Mouse (Mus musculus): Measurements from ENCODE around the gene Tbc1d30. TPM values are rescaled to one million over a fixed set of nuclear protein-coding genes. Genes with fewer than 3 reads are reported as not detected.

Tbc1d30 gene
- polyA plus RNA-seq, 1 experiment from 2014 or later: 5.3 TPM

GRCm38 (mm10) chr10:121313049-121313448 is 38.0 kb downstream of the Tbc1d30 start:
- Histone ChIP-seq H3K4me2 (ENCODE audit: low read depth) (no peak overlapping the region), H3K9me3 (ENCODE audit: control insufficient read depth, low read length) (no peaks in the 10 kb centered on the region), H3K27me3 (ENCODE audit: control insufficient read depth, insufficient read depth, low read length) (peaks cover 11% of the 10 kb centered on the region; the same call in 1 of the 2 replicates), H3K9ac (ENCODE audit: low read length) (no peak overlapping the region), H3K4me3 (ENCODE audit: low read depth, low read length) (no peak overlapping the region), H3K27ac (ENCODE audit: low read depth, low read length) (no peak overlapping the region), H3K4me1 (ENCODE audit: control insufficient read depth, insufficient read depth, low read length) (peaks cover 6% of the 10 kb centered on the region; the same call in 1 of the 2 replicates), H3K36me3 (ENCODE audit: control insufficient read depth, insufficient read depth, low read length) (no peaks in the 10 kb centered on the region)
- no peak for DNase-seq (ENCODE audit: low spot score)
- WGBS: 90% methylated on average over 3 of the region's 3 CpGs
- ATAC-seq (ENCODE audit: insufficient read depth, low FRiP score, low TSS enrichment): no peak

- Histone ChIP-seq H3K9ac (ENCODE audit: low read length) (peak overlapping the region; percentile 77), H3K4me3 (ENCODE audit: low read depth, low read length) (peak overlapping the region; percentile 70), H3K4me1 (ENCODE audit: control insufficient read depth, insufficient read depth, low read length) (peaks cover 6% of the 10 kb centered on the region; the same call in 1 of the 2 replicates), H3K27ac (ENCODE audit: low read depth, low read length) (peak overlapping the region; percentile 79), H3K36me3 (ENCODE audit: control insufficient read depth, insufficient read depth, low read length) (no peaks in the 10 kb centered on the region), H3K9me3 (ENCODE audit: control insufficient read depth, low read length) (no peaks in the 10 kb centered on the region), H3K4me2 (ENCODE audit: low read depth) (peak overlapping the region; percentile 96), H3K27me3 (ENCODE audit: control insufficient read depth, insufficient read depth, low read length) (peaks cover 11% of the 10 kb centered on the region; the same call in 1 of the 2 replicates)
- WGBS: under 1% methylated on average over 77 of the region's 77 CpGs
- peak; percentile 88 for ATAC-seq (ENCODE audit: insufficient read depth, low FRiP score, low TSS enrichment)
- DNase-seq (ENCODE audit: low spot score): peak; percentile 82
Observed at GRCm38 (mm10) chr10:121310511-121311221, 40.4 kb downstream of the Tbc1d30 start.

- DNase-seq (ENCODE audit: low spot score) (peak; percentile 42), ATAC-seq (ENCODE audit: insufficient read depth, low FRiP score, low TSS enrichment) (0 out of 2 replicates have a peak, but pooled peaks have one; percentile 36)
- under 1% methylated on average over 32 of the region's 32 CpGs for WGBS
- H3K4me2 ChIP-seq (ENCODE audit: low read depth): peak overlapping the region; percentile 96
- no peaks in the 10 kb centered on the region for H3K36me3 ChIP-seq (ENCODE audit: control insufficient read depth, insufficient read depth, low read length)
- H3K27ac ChIP-seq (ENCODE audit: low read depth, low read length): peak overlapping the region; percentile 79
- H3K4me1 ChIP-seq (ENCODE audit: control insufficient read depth, insufficient read depth, low read length): peaks cover 4% of the 10 kb centered on the region; the same call in 1 of the 2 replicates
- peak overlapping the region; percentile 77 for H3K9ac ChIP-seq (ENCODE audit: low read length)
- no peaks in the 10 kb centered on the region for H3K9me3 ChIP-seq (ENCODE audit: control insufficient read depth, low read length)
- H3K4me3 ChIP-seq (ENCODE audit: low read depth, low read length): peak overlapping the region; percentile 70
- peaks cover 11% of the 10 kb centered on the region; the same call in 1 of the 2 replicates for H3K27me3 ChIP-seq (ENCODE audit: control insufficient read depth, insufficient read depth, low read length)
Observed at GRCm38 (mm10) chr10:121309801-121310510, 41.1 kb downstream of the Tbc1d30 start.

- ATAC-seq (ENCODE audit: insufficient read depth, low FRiP score, low TSS enrichment): no peak
- WGBS: 21% methylated on average over 11 of the region's 11 CpGs
- peak; percentile 43 for DNase-seq (ENCODE audit: low spot score)
- Histone ChIP-seq H3K9me3 (ENCODE audit: control insufficient read depth, low read length) (no peaks in the 10 kb centered on the region), H3K4me3 (ENCODE audit: low read depth, low read length) (peak overlapping the region; percentile 70), H3K27me3 (ENCODE audit: control insufficient read depth, insufficient read depth, low read length) (peaks cover 11% of the 10 kb centered on the region; the same call in 1 of the 2 replicates), H3K9ac (ENCODE audit: low read length) (no peak overlapping the region), H3K27ac (ENCODE audit: low read depth, low read length) (no peak overlapping the region), H3K4me2 (ENCODE audit: low read depth) (peak overlapping the region; percentile 96), H3K36me3 (ENCODE audit: control insufficient read depth, insufficient read depth, low read length) (no peaks in the 10 kb centered on the region), H3K4me1 (ENCODE audit: control insufficient read depth, insufficient read depth, low read length) (peaks cover 4% of the 10 kb centered on the region; the same call in 1 of the 2 replicates)
Observed at GRCm38 (mm10) chr10:121309123-121309655, 41.9 kb downstream of the Tbc1d30 start.

- peaks cover 8% of the 10 kb centered on the region; the same call in 1 of the 2 replicates for H3K27me3 ChIP-seq (ENCODE audit: control insufficient read depth, insufficient read depth, low read length)
- no peak overlapping the region for H3K27ac ChIP-seq (ENCODE audit: low read depth, low read length)
- H3K4me3 ChIP-seq (ENCODE audit: low read depth, low read length): no peak overlapping the region
- peak; percentile 52 for DNase-seq (ENCODE audit: low spot score)
- no peak overlapping the region for H3K9ac ChIP-seq (ENCODE audit: low read length)
- H3K4me2 ChIP-seq (ENCODE audit: low read depth): no peak overlapping the region
- no peaks in the 10 kb centered on the region for H3K36me3 ChIP-seq (ENCODE audit: control insufficient read depth, insufficient read depth, low read length)
- WGBS: 27% methylated on average over 5 of the region's 5 CpGs
- peaks cover 4% of the 10 kb centered on the region; the same call in 1 of the 2 replicates for H3K4me1 ChIP-seq (ENCODE audit: control insufficient read depth, insufficient read depth, low read length)
- peak; percentile 42; the same call in 1 of the 2 replicates for ATAC-seq (ENCODE audit: insufficient read depth, low FRiP score, low TSS enrichment)
- H3K9me3 ChIP-seq (ENCODE audit: control insufficient read depth, low read length): no peaks in the 10 kb centered on the region
Observed at GRCm38 (mm10) chr10:121305441-121305840, 45.6 kb downstream of the Tbc1d30 start.

- 87% methylated on average over 3 of the region's 3 CpGs for WGBS
- no peaks in the 10 kb centered on the region for H3K27me3 ChIP-seq (ENCODE audit: control insufficient read depth, insufficient read depth, low read length)
Observed at GRCm38 (mm10) chr10:121303559-121303958, 47.5 kb downstream of the Tbc1d30 start.

GRCm38 (mm10) chr10:121301868-121302267 is 49.2 kb downstream of the Tbc1d30 start:
- no peak overlapping the region for H3K27ac ChIP-seq (ENCODE audit: low read depth, low read length)
- DNase-seq (ENCODE audit: low spot score): no peak
- no peak for ATAC-seq (ENCODE audit: insufficient read depth, low FRiP score, low TSS enrichment)
- peaks cover 3% of the 10 kb centered on the region; the same call in 1 of the 2 replicates for H3K4me1 ChIP-seq (ENCODE audit: control insufficient read depth, insufficient read depth, low read length)
- H3K4me3 ChIP-seq (ENCODE audit: low read depth, low read length): no peak overlapping the region
- no peaks in the 10 kb centered on the region for H3K9me3 ChIP-seq (ENCODE audit: control insufficient read depth, low read length)
- no peaks in the 10 kb centered on the region for H3K27me3 ChIP-seq (ENCODE audit: control insufficient read depth, insufficient read depth, low read length)
- no peaks in the 10 kb centered on the region for H3K36me3 ChIP-seq (ENCODE audit: control insufficient read depth, insufficient read depth, low read length)
- no peak overlapping the region for H3K9ac ChIP-seq (ENCODE audit: low read length)
- H3K4me2 ChIP-seq (ENCODE audit: low read depth): no peak overlapping the region
- WGBS: 82% methylated on average over 14 of the region's 14 CpGs

More at GRCm38 (mm10) chr10:121303559-121303958, 47.5 kb downstream of the Tbc1d30 start:
- Histone ChIP-seq H3K4me1 (ENCODE audit: control insufficient read depth, insufficient read depth, low read length) (no peaks in the 10 kb centered on the region), H3K27ac (ENCODE audit: low read depth, low read length) (no peak overlapping the region), H3K4me3 (ENCODE audit: low read depth, low read length) (no peak overlapping the region), H3K9ac (ENCODE audit: low read length) (no peak overlapping the region), H3K36me3 (ENCODE audit: control insufficient read depth, insufficient read depth, low read length) (no peaks in the 10 kb centered on the region), H3K9me3 (ENCODE audit: control insufficient read depth, low read length) (no peaks in the 10 kb centered on the region), H3K4me2 (ENCODE audit: low read depth) (no peak overlapping the region)
- DNase-seq (ENCODE audit: low spot score) (no peak), ATAC-seq (ENCODE audit: insufficient read depth, low FRiP score, low TSS enrichment) (no peak)

- Histone ChIP-seq H3K27ac (ENCODE audit: low read depth, low read length) (no peak overlapping the region), H3K9ac (ENCODE audit: low read length) (no peak overlapping the region), H3K4me1 (ENCODE audit: control insufficient read depth, insufficient read depth, low read length) (peaks cover 3% of the 10 kb centered on the region; the same call in 1 of the 2 replicates), H3K4me2 (ENCODE audit: low read depth) (no peak overlapping the region), H3K9me3 (ENCODE audit: control insufficient read depth, low read length) (no peaks in the 10 kb centered on the region), H3K27me3 (ENCODE audit: control insufficient read depth, insufficient read depth, low read length) (no peaks in the 10 kb centered on the region), H3K4me3 (ENCODE audit: low read depth, low read length) (no peak overlapping the region), H3K36me3 (ENCODE audit: control insufficient read depth, insufficient read depth, low read length) (no peaks in the 10 kb centered on the region)
- no peak for DNase-seq (ENCODE audit: low spot score)
- 82% methylated on average over 7 of the region's 7 CpGs for WGBS
- no peak for ATAC-seq (ENCODE audit: insufficient read depth, low FRiP score, low TSS enrichment)
Observed at GRCm38 (mm10) chr10:121300659-121301058, 50.4 kb downstream of the Tbc1d30 start.
